Mouse (Mus musculus) midbrain, postnatal 0 days (tissue): ENCODE measurements around the gene Trmt1l. TPM values are rescaled to one million over a fixed set of nuclear protein-coding genes. Genes with fewer than 3 reads are reported as not detected.
A peak's percentile ranks its signal among the peaks of the same experiment; 100 is the strongest.

Experiments used
- ATAC-seq: fragments of 200-750 bp; cut with Nextera tagmentation; 2 replicates; pipeline ENCODE4 v1.8.0; 2017; ENCODE audit warnings: moderate number of reproducible peaks, mild to moderate bottlenecking, moderate TSS enrichment, moderate library complexity; ENCODE audit not compliant: low FRiP score
- DNase-seq: peaks from one replicate; pipeline ENCODE4 v3.0.0-alpha.2; 2015; ENCODE audit warnings: low spot score
- H3K27ac ChIP-seq: fragments of 300-500 bp; sonication (generic); 2 replicates; pipeline ENCODE4 v1.5.1; 2014; ENCODE audit warnings: low read depth, mild to moderate bottlenecking, low read length, mixed read lengths
- H3K27me3 ChIP-seq: fragments of 300-500 bp; sonication (generic); 2 replicates; pipeline ENCODE4 v1.6.1; 2014; ENCODE audit warnings: low read length, control low read depth, mixed read lengths; ENCODE audit not compliant: insufficient read depth
- H3K36me3 ChIP-seq: fragments of 300-500 bp; sonication (generic); 2 replicates; pipeline ENCODE4 v1.6.1; 2014; ENCODE audit warnings: low read length, control low read depth, mixed read lengths; ENCODE audit not compliant: insufficient read depth
- H3K4me1 ChIP-seq: fragments of 300-500 bp; sonication (generic); 2 replicates; pipeline ENCODE4 v1.6.1; 2014; ENCODE audit warnings: mild to moderate bottlenecking, control low read depth, antibody characterized with exemption, low read length, mixed read lengths; ENCODE audit not compliant: insufficient read depth
- H3K4me2 ChIP-seq: fragments of 300-500 bp; sonication (generic); 2 replicates; pipeline ENCODE4 v1.6.1; 2014; ENCODE audit warnings: low read depth, mild to moderate bottlenecking, low read length, mixed read lengths; ENCODE audit not compliant: poor library complexity, severe bottlenecking
- H3K4me3 ChIP-seq: fragments of 300-500 bp; sonication (generic); 2 replicates; pipeline ENCODE4 v1.5.1; 2014; ENCODE audit warnings: low read depth, mild to moderate bottlenecking, low read length, moderate library complexity
- H3K9ac ChIP-seq: fragments of 300-500 bp; sonication (generic); replicated peaks from 2 replicates; pipeline ENCODE4 v1.6.1; 2014; ENCODE audit warnings: mild to moderate bottlenecking, low read length, moderate library complexity, mixed read lengths; ENCODE audit not compliant: poor library complexity, severe bottlenecking
- H3K9me3 ChIP-seq: fragments of 300-500 bp; sonication (generic); 2 replicates; pipeline ENCODE4 v1.6.1; 2016; ENCODE audit warnings: low read length, control low read depth
- CTCF ChIP-seq: IDR thresholded peaks from 2 replicates; pipeline ENCODE4 v1.5.1; 2016; ENCODE audit warnings: antibody characterized with exemption, mild to moderate bottlenecking
- WGBS: fragments of 180-500 bp; shearing (Covaris S2); extraction: QIAGEN DNeasy Blood & Tissue Kit; methylation state at CpG from one replicate; pipeline ENCODE4 v1.1.7; 2014; 5-methylcytosine and 5-hydroxymethylcytosine counted together
- polyA plus RNA-seq: library from polyadenylated mRNA; unstranded; fragments of >200 nt; fragmentation: Nextera tagmentation; extraction: Ambion mirVana; gene quantifications from 2 replicates; pipeline ENCODE4 v1.2.1, GENCODE M21; 2015
- total RNA-seq: library from RNA; depleted of rRNA; stranded (reverse); fragments of >200 nt; gene quantifications from 2 replicates; pipeline ENCODE4 v1.2.3, GENCODE M21; 2014

The Trmt1l gene
- total and polyA plus RNA-seq, 2 experiments from 2014 or later: 15.9 to 17.8 TPM

GRCm38 (mm10) chr1:151427888-151428262 lies 467 bp upstream of the Trmt1l start:
- under 1% methylated on average over 26 of the region's 26 CpGs for whole genome bisulfite sequencing
- Histone ChIP-seq H3K27ac (0 out of 2 replicates have a peak overlapping the region, but pooled peaks have one; percentile 47), H3K4me1 (peaks cover 6% of the 10 kb centered on the region), H3K4me2 (peak overlapping the region; percentile 61), H3K36me3 (no peaks in the 10 kb centered on the region), H3K4me3 (peak overlapping the region; percentile 88), H3K9ac (peak overlapping the region; percentile 68), H3K27me3 (no peaks in the 10 kb centered on the region), H3K9me3 (no peaks in the 10 kb centered on the region)
- no peak for TF ChIP-seq CTCF
- DNase-seq: peak; percentile 3
- peak; percentile 65 for ATAC-seq

- Histone ChIP-seq H3K4me3 (peak overlapping the region; percentile 88), H3K9me3 (no peaks in the 10 kb centered on the region), H3K4me1 (peaks cover 6% of the 10 kb centered on the region), H3K27me3 (no peaks in the 10 kb centered on the region), H3K4me2 (peak overlapping the region; percentile 64), H3K9ac (peak overlapping the region; percentile 89), H3K36me3 (0 out of 2 replicates have a peak, but pooled peaks cover 3% of the 10 kb centered on the region), H3K27ac (peak overlapping the region; percentile 98; the same call in 1 of the 2 replicates)
- no peak for TF ChIP-seq CTCF
- DNase-seq: peak; percentile 1
- 41% methylated on average over 9 of the region's 9 CpGs for WGBS
- ATAC-seq: no peak
Observed at GRCm38 (mm10) chr1:151429316-151429715, 974 bp downstream of the Trmt1l start.

GRCm38 (mm10) chr1:151435431-151435830 lies 7.1 kb downstream of the Trmt1l start:
- WGBS: 93% methylated on average over 6 of the region's 6 CpGs
- no peak for ATAC-seq
- H3K27ac ChIP-seq: no peak overlapping the region

GRCm38 (mm10) chr1:151449866-151450265 lies 21.5 kb downstream of the Trmt1l start:
- Histone ChIP-seq H3K9ac (no peak overlapping the region), H3K4me2 (no peak overlapping the region), H3K4me1 (no peaks in the 10 kb centered on the region), H3K27ac (no peak overlapping the region), H3K36me3 (peaks cover 37% of the 10 kb centered on the region), H3K4me3 (no peak overlapping the region), H3K27me3 (no peaks in the 10 kb centered on the region), H3K9me3 (no peaks in the 10 kb centered on the region)
- no peak for DNase-seq
- no peak for TF ChIP-seq CTCF
- WGBS: 95% methylated on average over 10 of the region's 10 CpGs
- no peak for ATAC-seq

More at GRCm38 (mm10) chr1:151435431-151435830, 7.1 kb downstream of the Trmt1l start:
- Histone ChIP-seq H3K4me2 (no peak overlapping the region), H3K27me3 (no peaks in the 10 kb centered on the region), H3K36me3 (peaks cover 29% of the 10 kb centered on the region), H3K9ac (no peak overlapping the region), H3K9me3 (no peaks in the 10 kb centered on the region), H3K4me1 (no peaks in the 10 kb centered on the region), H3K4me3 (no peak overlapping the region)
- TF ChIP-seq CTCF: no peak
- DNase-seq: no peak

- no peak overlapping the region for H3K27ac ChIP-seq
- 96% methylated on average over 1 of the region's 2 CpGs for WGBS
- no peaks in the 10 kb centered on the region for H3K9me3 ChIP-seq
- no peak overlapping the region for H3K4me3 ChIP-seq
- no peak overlapping the region for H3K4me2 ChIP-seq
- DNase-seq: peak; percentile 34
- no peaks in the 10 kb centered on the region for H3K4me1 ChIP-seq
- peak; percentile 50 for TF ChIP-seq CTCF
- ATAC-seq: no peak
- no peak overlapping the region for H3K9ac ChIP-seq
- no peaks in the 10 kb centered on the region for H3K27me3 ChIP-seq
- peaks cover 28% of the 10 kb centered on the region for H3K36me3 ChIP-seq
Observed at GRCm38 (mm10) chr1:151450851-151451250, 22.5 kb downstream of the Trmt1l start.

- no peak overlapping the region for H3K4me2 ChIP-seq
- TF ChIP-seq CTCF: no peak
- no peak overlapping the region for H3K4me3 ChIP-seq
- H3K27me3 ChIP-seq: no peaks in the 10 kb centered on the region
- no peaks in the 10 kb centered on the region for H3K9me3 ChIP-seq
- 97% methylated on average over 11 of the region's 11 CpGs for WGBS
- ATAC-seq: no peak
- no peak overlapping the region for H3K27ac ChIP-seq
- DNase-seq: no peak
- no peaks in the 10 kb centered on the region for H3K4me1 ChIP-seq
- H3K9ac ChIP-seq: no peak overlapping the region
- H3K36me3 ChIP-seq: peaks cover 31% of the 10 kb centered on the region
Observed at GRCm38 (mm10) chr1:151451946-151452345, 23.6 kb downstream of the Trmt1l start.
